Mouse (Mus musculus) midbrain, embryonic 15.5 days (tissue): ENCODE data around the gene Nprl2. TPM values are rescaled to one million over a fixed set of nuclear protein-coding genes. Genes with fewer than 3 reads are reported as not detected.

ENCODE experiments used
- ATAC-seq: fragments of 200-750 bp; cut with Nextera tagmentation; replicated peaks from 2 replicates; pipeline ENCODE4 v1.8.0; 2017; ENCODE audit warnings: moderate TSS enrichment
- H3K27ac ChIP-seq: fragments of 300-500 bp; sonication (generic); 2 replicates; pipeline ENCODE4 v1.5.1; 2015; ENCODE audit warnings: mild to moderate bottlenecking, inconsistent platforms
- H3K27me3 ChIP-seq: fragments of 300-500 bp; sonication (generic); replicated peaks from 2 replicates; pipeline ENCODE4 v1.6.1; 2015; ENCODE audit warnings: inconsistent platforms
- H3K36me3 ChIP-seq: fragments of 300-500 bp; sonication (generic); replicated peaks from 2 replicates; pipeline ENCODE4 v1.6.1; 2015; ENCODE audit warnings: inconsistent platforms
- H3K4me1 ChIP-seq: fragments of 300-500 bp; sonication (generic); 2 replicates; pipeline ENCODE4 v1.6.1; 2015; ENCODE audit warnings: inconsistent platforms
- H3K4me2 ChIP-seq: fragments of 300-500 bp; sonication (generic); 2 replicates; pipeline ENCODE4 v1.6.1; 2015; ENCODE audit warnings: inconsistent platforms, mild to moderate bottlenecking, moderate library complexity
- H3K4me3 ChIP-seq: fragments of 300-500 bp; sonication (generic); 2 replicates; pipeline ENCODE4 v1.5.1; 2015; ENCODE audit warnings: mild to moderate bottlenecking, inconsistent platforms
- H3K9ac ChIP-seq: fragments of 300-500 bp; sonication (generic); 2 replicates; pipeline ENCODE4 v1.6.1; 2015; ENCODE audit warnings: mild to moderate bottlenecking, inconsistent platforms
- H3K9me3 ChIP-seq: fragments of 300-500 bp; sonication (generic); 2 replicates; pipeline ENCODE4 v1.6.1; 2016; ENCODE audit warnings: inconsistent platforms
- WGBS: fragments of 180-500 bp; shearing (Covaris S2); methylation state at CpG from one replicate; pipeline ENCODE4 v1.1.7; 2015; ENCODE audit warnings: mixed read lengths; 5-methylcytosine and 5-hydroxymethylcytosine counted together
- polyA plus RNA-seq: library from polyadenylated mRNA; unstranded; fragments of >200 nt; fragmentation: Nextera tagmentation; extraction: Ambion mirVana; gene quantifications from 2 replicates; pipeline ENCODE4 v1.2.1, GENCODE M21; 2015

The Nprl2 gene
- polyA plus RNA-seq, 1 experiment from 2014 or later = 78.4 TPM

DNA sequence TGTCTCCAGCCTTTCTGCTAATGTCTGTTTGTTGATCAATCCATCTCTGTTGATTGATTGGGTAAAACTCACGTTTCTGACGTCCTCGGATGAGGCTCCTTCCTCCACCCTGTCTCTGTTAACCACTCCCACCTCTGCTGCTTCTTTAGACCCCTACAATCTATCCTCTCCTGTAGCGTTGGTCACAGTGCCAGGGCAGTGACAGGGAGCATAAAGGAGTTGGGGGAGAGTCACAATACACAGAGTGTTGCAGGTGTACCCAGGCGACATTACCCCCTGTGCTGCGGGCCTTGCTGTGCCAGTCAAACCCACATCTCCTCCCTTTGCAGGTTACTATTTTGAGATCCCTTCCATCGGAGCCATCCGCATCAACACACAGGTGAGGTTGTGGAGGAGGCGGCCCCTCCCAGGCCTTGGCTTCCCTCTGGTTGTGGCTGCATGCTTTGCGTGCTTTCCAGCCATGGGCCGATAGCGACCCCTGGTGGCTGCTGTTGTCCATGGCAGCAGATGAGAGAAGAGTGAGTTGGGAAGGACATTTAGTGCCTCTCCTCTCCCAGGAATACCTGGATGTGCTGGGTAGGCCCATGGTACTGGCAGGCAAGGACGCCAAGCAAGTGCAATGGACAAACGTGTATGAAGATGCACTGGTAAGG, 27.6 kb upstream of the Nprl2 start:
- Histone ChIP-seq H3K9me3 (no peaks in the 10 kb centered on the region), H3K36me3 (0 out of 2 replicates have a peak, but pooled peaks cover 2% of the 10 kb centered on the region), H3K4me3 (no peak overlapping the region), H3K4me1 (peaks cover 20% of the 10 kb centered on the region), H3K27me3 (no peaks in the 10 kb centered on the region), H3K27ac (no peak overlapping the region), H3K4me2 (no peak overlapping the region), H3K9ac (no peak overlapping the region)
- WGBS = 28% methylated on average over 14 of the region's 14 CpGs
- peak; percentile 61 for ATAC-seq

- Histone ChIP-seq H3K4me2 (no peak overlapping the region), H3K27ac (no peak overlapping the region), H3K4me1 (peaks cover 16% of the 10 kb centered on the region), H3K4me3 (no peak overlapping the region), H3K27me3 (peaks cover 9% of the 10 kb centered on the region), H3K9ac (no peak overlapping the region), H3K9me3 (no peaks in the 10 kb centered on the region), H3K36me3 (0 out of 2 replicates have a peak, but pooled peaks cover 2% of the 10 kb centered on the region)
- no peak for ATAC-seq
- WGBS = 33% methylated on average over 6 of the region's 6 CpGs
Measured at GRCm38 (mm10) chr9:107520331-107520730, 21.7 kb upstream of the Nprl2 start.

- Histone ChIP-seq H3K4me1 (peaks cover 16% of the 10 kb centered on the region), H3K9ac (no peak overlapping the region), H3K4me3 (no peak overlapping the region), H3K9me3 (no peaks in the 10 kb centered on the region), H3K4me2 (no peak overlapping the region), H3K36me3 (0 out of 2 replicates have a peak, but pooled peaks cover 2% of the 10 kb centered on the region), H3K27me3 (peaks cover 18% of the 10 kb centered on the region), H3K27ac (no peak overlapping the region; the same call in 1 of the 2 replicates)
- no peak for ATAC-seq
- 60% methylated on average over 5 of the region's 5 CpGs for WGBS
Measured at GRCm38 (mm10) chr9:107521190-107521589, 20.8 kb upstream of the Nprl2 start.

DNA sequence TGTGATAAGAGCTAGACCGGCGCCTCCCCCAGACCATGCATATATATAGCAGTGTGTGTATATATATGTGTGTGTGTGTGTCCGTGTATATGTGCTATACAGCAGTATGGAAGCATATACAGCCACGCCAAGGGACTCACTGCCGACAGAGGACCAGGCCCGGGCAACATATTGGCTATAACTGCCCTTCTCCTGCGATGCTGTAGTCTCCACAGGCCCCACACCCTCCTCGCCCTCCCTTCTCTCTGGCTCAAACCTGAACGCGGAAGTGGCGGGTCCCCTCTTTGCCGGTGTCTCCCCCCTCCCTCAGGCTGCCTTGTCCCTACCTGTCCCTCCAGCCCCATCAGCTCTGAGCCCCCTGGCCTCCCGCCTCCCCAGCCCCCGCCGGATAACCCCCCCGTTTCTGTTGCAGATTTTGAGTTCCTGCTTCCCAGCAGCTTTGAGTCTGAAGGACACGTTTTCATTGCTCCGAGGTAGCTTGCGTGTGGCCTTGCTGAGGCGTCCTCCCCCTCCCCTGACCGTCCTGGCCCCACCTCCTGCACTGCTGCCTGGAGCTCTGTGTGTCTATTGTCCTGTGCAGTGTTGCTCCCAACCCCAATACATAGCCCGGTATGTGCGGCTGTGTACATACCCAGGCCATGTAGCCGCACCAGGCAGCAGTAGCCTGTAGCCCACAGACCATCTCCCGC, 20.2 kb upstream of the Nprl2 start:
- Histone ChIP-seq H3K4me1 (peaks cover 23% of the 10 kb centered on the region), H3K9ac (no peak overlapping the region), H3K4me3 (no peak overlapping the region), H3K9me3 (no peaks in the 10 kb centered on the region), H3K4me2 (peak overlapping the region; percentile 13; the same call in 1 of the 2 replicates), H3K36me3 (0 out of 2 replicates have a peak, but pooled peaks cover 2% of the 10 kb centered on the region), H3K27ac (peak overlapping the region; percentile 42), H3K27me3 (peaks cover 24% of the 10 kb centered on the region)
- ATAC-seq = peak; percentile 29; the same call in 1 of the 2 replicates
- WGBS = 24% methylated on average over 25 of the region's 25 CpGs

DNA sequence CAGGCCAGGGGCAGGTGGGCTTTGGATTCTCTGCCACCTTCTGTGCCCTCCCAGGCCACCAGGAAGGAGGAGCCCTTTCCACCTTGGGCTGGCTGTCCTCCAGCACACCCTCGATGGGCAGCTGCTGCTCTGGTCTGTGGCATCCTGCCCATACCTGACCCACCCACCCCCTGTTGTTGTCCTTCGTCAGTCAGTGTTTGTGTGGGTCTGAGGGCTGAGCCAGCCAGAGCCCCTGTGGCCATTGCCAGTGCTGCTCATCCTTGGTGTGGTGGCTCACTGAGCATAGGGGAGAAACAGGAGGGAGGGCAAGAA, 19.7 kb upstream of the Nprl2 start:
- peak; percentile 4; the same call in 1 of the 2 replicates for ATAC-seq
- H3K27me3 ChIP-seq = peaks cover 27% of the 10 kb centered on the region
- peak overlapping the region; percentile 35; the same call in 1 of the 2 replicates for H3K27ac ChIP-seq
- H3K4me3 ChIP-seq = no peak overlapping the region
- no peaks in the 10 kb centered on the region for H3K9me3 ChIP-seq
- no peak overlapping the region for H3K9ac ChIP-seq
- 0 out of 2 replicates have a peak, but pooled peaks cover 2% of the 10 kb centered on the region for H3K36me3 ChIP-seq
- H3K4me1 ChIP-seq = peaks cover 24% of the 10 kb centered on the region
- peak overlapping the region; percentile 13; the same call in 1 of the 2 replicates for H3K4me2 ChIP-seq
- WGBS = 29% methylated on average over 2 of the region's 2 CpGs

GRCm38 (mm10) chr9:107526198-107527026, 15.6 kb upstream of the Nprl2 start:
- H3K4me1 ChIP-seq = peaks cover 18% of the 10 kb centered on the region
- H3K9me3 ChIP-seq = no peaks in the 10 kb centered on the region
- H3K36me3 ChIP-seq = no peaks in the 10 kb centered on the region
- H3K4me3 ChIP-seq = peak overlapping the region; percentile 26
- H3K27ac ChIP-seq = no peak overlapping the region
- peak overlapping the region; percentile 50 for H3K4me2 ChIP-seq
- no peak overlapping the region; the same call in 1 of the 2 replicates for H3K9ac ChIP-seq
- ATAC-seq = peak; percentile 53
- peaks cover 32% of the 10 kb centered on the region for H3K27me3 ChIP-seq
- 5% methylated on average over 44 of the region's 44 CpGs for WGBS

- Histone ChIP-seq H3K36me3 (peaks cover 12% of the 10 kb centered on the region), H3K27me3 (no peaks in the 10 kb centered on the region), H3K9me3 (no peaks in the 10 kb centered on the region), H3K4me3 (peak within 1 kb of the TSS; percentile 92), H3K27ac (peak within 1 kb of the TSS; percentile 76), H3K4me2 (peak within 1 kb of the TSS; percentile 98), H3K9ac (peak within 1 kb of the TSS; percentile 88), H3K4me1 (peaks cover 34% of the 10 kb centered on the region)
- peak; percentile 98 for ATAC-seq
- WGBS = 0% methylated on average over 47 of the region's 48 CpGs
Measured at GRCm38 (mm10) chr9:107533791-107534407, 8.1 kb upstream of the Nprl2 start, which contains the start of gene Tmem115. TSS of gene Tmem115 (plus strand) at chr9:107533945.

- Histone ChIP-seq H3K9me3 (no peaks in the 10 kb centered on the region), H3K9ac (peak overlapping the region; percentile 88), H3K4me3 (peak overlapping the region; percentile 92), H3K36me3 (peaks cover 19% of the 10 kb centered on the region), H3K4me2 (peak overlapping the region; percentile 98), H3K4me1 (peaks cover 34% of the 10 kb centered on the region), H3K27ac (peak overlapping the region; percentile 76), H3K27me3 (no peaks in the 10 kb centered on the region)
- no peak; the same call in 1 of the 2 replicates for ATAC-seq
- WGBS = under 1% methylated on average over 40 of the region's 40 CpGs
Measured at GRCm38 (mm10) chr9:107534408-107535202, 7.4 kb upstream of the Nprl2 start.

DNA sequence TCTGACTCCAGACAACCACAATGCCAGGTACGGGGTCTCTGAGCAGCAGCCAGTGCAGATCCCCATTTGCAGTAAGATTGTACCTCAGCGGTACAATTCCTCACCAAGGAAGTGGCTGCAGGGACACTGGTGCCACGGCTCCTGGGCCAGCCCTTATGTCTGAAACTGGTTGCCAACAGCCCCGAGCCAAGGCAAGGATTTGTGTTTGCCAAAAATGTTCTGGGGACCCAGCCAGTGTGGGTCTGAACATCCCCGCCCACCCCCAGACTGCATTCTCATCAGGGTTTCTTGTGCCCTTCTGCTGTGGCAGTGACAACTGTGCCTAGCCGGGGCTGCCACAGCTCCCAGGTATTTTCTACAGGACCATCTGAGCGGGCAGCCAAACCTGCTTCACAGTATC, 3.8 kb upstream of the Nprl2 start:
- WGBS = 94% methylated on average over 7 of the region's 7 CpGs
- H3K4me2 ChIP-seq = no peak overlapping the region
- no peaks in the 10 kb centered on the region for H3K9me3 ChIP-seq

GRCm38 (mm10) chr9:107538711-107539110, 3.3 kb upstream of the Nprl2 start:
- no peak overlapping the region for H3K4me3 ChIP-seq
- H3K9ac ChIP-seq = no peak overlapping the region
- peaks cover 27% of the 10 kb centered on the region for H3K36me3 ChIP-seq
- H3K4me1 ChIP-seq = peaks cover 57% of the 10 kb centered on the region
- H3K9me3 ChIP-seq = no peaks in the 10 kb centered on the region
- no peaks in the 10 kb centered on the region for H3K27me3 ChIP-seq
- ATAC-seq = no peak
- 93% methylated on average over 3 of the region's 3 CpGs for WGBS
- H3K4me2 ChIP-seq = no peak overlapping the region
- no peak overlapping the region for H3K27ac ChIP-seq

More for the DNA sequence above, 3.8 kb upstream of the Nprl2 start:
- Histone ChIP-seq H3K4me3 (no peak overlapping the region), H3K27ac (no peak overlapping the region), H3K36me3 (peaks cover 25% of the 10 kb centered on the region), H3K9ac (no peak overlapping the region), H3K27me3 (no peaks in the 10 kb centered on the region), H3K4me1 (peaks cover 57% of the 10 kb centered on the region)
- ATAC-seq = no peak

- WGBS = 92% methylated on average over 8 of the region's 8 CpGs
- peaks cover 51% of the 10 kb centered on the region for H3K4me1 ChIP-seq
- H3K27ac ChIP-seq = no peak overlapping the region
- no peaks in the 10 kb centered on the region for H3K9me3 ChIP-seq
- ATAC-seq = no peak
- no peak overlapping the region for H3K4me2 ChIP-seq
- peaks cover 38% of the 10 kb centered on the region for H3K36me3 ChIP-seq
- no peak overlapping the region for H3K4me3 ChIP-seq
- H3K9ac ChIP-seq = no peak overlapping the region
- no peaks in the 10 kb centered on the region for H3K27me3 ChIP-seq
Measured at GRCm38 (mm10) chr9:107539940-107540339, 2.1 kb upstream of the Nprl2 start.
